Mouse (Mus musculus) heart, adult 2 months (tissue): ENCODE data around the gene Casp8.
"Not testable (repeated sequence)": the region's sequence is repeated elsewhere in the genome, so short reads cannot be mapped to it uniquely, and the experiment has no call there.

Experiments
- CTCF ChIP-seq: fragments of 200-600 bp; IDR thresholded peaks from 2 replicates; pipeline ENCODE4 v1.8.1; 2022; ENCODE audit warnings: antibody characterized with exemption, mild to moderate bottlenecking, moderate library complexity
- EP300 ChIP-seq: fragments of 200-500 bp; IDR thresholded peaks from 2 replicates; pipeline ENCODE4 v1.6.1; 2011; ENCODE audit warnings: low read depth, low read length, control low read depth; ENCODE audit not compliant: insufficient read depth
- POLR2A ChIP-seq: fragments of 200-500 bp; IDR thresholded peaks from 2 replicates; pipeline ENCODE4 v1.6.1; 2011; ENCODE audit warnings: mild to moderate bottlenecking, low read depth, low read length, control low read depth; ENCODE audit not compliant: insufficient read depth

DNA sequence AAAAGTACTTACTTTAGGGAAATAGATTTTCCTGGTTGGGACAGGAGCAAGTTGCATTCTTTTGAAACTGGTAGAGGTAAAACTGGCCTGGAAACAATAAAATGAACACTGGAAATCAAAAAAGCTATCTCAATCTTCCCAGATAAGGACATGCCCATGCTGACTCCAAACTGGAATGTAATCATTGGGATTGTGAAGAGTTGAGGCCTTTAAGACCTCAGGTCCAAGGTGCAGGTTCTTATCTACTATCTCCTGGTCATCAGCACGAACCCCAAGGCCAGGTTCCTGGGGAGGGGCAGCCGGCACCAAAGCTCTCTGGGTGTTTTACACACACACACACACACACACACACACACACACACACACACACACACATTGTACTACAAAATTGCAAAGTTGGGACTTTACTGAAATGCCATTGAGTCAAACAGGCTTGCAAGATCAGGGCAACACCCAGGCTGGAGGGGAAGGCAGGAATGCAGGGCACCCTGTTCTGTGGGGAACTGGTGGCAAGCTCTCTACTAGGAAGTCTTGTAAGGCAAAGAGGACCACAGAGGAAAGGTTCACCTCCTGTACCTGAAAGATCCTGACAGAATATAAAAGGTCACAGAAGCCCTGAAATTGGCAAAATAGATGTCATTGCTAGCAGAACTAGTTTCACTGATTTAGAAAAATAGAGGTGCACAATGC is 96.5 kb downstream of the Casp8 start:
- TF ChIP-seq CTCF, POLR2A, EP300: not testable (repeated sequence)
